In the genomic region with DNA sequence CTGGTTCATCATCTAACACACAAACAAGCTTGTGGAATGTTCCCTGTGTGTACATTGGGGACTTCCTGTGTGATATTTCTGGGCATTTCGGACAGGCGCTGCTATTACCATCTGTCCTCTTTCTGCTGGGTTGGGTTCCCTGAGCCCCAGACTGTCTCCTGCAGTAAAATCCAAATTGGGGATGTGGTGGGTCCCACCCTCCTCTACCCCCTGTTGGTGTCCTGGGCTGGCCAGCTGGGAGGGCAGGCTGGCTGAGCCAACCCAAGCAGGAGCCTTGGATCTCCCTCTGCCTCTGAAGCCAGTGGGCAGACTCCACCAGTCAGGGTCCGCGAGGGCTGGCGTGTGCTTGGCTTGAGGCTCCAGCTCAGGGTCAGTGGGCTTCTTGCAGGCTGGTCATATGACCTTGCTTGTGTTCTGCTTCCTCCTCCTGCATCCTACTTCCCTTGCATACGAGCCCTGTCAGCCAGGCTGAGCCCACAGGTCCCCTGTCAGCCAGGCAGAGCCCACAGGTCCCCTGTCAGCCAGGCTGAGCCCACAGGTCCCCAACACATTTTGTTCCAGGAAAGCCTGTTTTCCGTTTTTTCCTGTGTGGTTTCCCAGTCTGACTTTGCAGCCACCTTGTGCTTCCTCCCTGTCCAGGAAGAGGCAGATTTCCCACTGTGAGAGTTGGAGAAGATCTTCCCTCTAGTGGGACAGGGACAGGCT, we compare ENCODE assay signal across 8 mouse cellular contexts. TPM values are rescaled to one million over a fixed set of nuclear protein-coding genes. Genes with fewer than 3 reads are reported as not detected.
DNase-seq lines count a peak whose midpoint lies in the region; ATAC-seq lines count a peak whose summit lies in the region.

No protein-coding gene starts in this region.

- no peaks in the 10 kb centered on the region for H3K27me3 ChIP-seq in kidney, embryonic 14.5 days (ENCODE audit: control insufficient read depth, insufficient read depth, low read length)
- no peaks in the 10 kb centered on the region for H3K27me3 ChIP-seq in hindbrain, embryonic 12.5 days

- WGBS in kidney, embryonic 14.5 days: 40% methylated on average over 7 of the region's 7 CpGs
- WGBS in hindbrain, embryonic 12.5 days: 65% methylated on average over 7 of the region's 7 CpGs

- no peaks in the 10 kb centered on the region for H3K9me3 ChIP-seq in kidney, embryonic 14.5 days (ENCODE audit: control insufficient read depth, low read length)
- H3K9me3 ChIP-seq in hindbrain, embryonic 12.5 days (replicated peaks): no peaks in the 10 kb centered on the region

- no peak overlapping the region for H3K4me3 ChIP-seq in kidney, embryonic 14.5 days (ENCODE audit: low read length)
- H3K4me3 ChIP-seq in hindbrain, embryonic 12.5 days: no peak overlapping the region

- peak overlapping the region; percentile 31; the same call in 1 of the 2 replicates for H3K9ac ChIP-seq in kidney, embryonic 14.5 days (ENCODE audit: low read depth, low read length)
- H3K9ac ChIP-seq in hindbrain, embryonic 12.5 days: 0 out of 2 replicates have a peak overlapping the region, but pooled peaks have one; percentile 24

- no peak for DNase-seq in kidney, adult 11 months
- DNase-seq in cerebellum, postnatal 25 days: peak; percentile 60 to 76
- DNase-seq in ovary, postnatal 14 days (ENCODE audit: low spot score): no peak
- DNase-seq in embryo, embryonic 10.5 days (ENCODE audit: low spot score): no peak
- DNase-seq in B cell, adult 2 months: no peak

- peak overlapping the region; percentile 82 for H3K27ac ChIP-seq in kidney, embryonic 14.5 days (ENCODE audit: low read depth, low read length)
- H3K27ac ChIP-seq in hindbrain, embryonic 12.5 days: peak overlapping the region; percentile 40

- no peak for ATAC-seq in kidney, embryonic 14.5 days (ENCODE audit: low FRiP score, low TSS enrichment)
- no peak for ATAC-seq in hindbrain, embryonic 12.5 days (ENCODE audit: low FRiP score)
- peak; percentile 67 for ATAC-seq in megakaryocyte, adult 5-6 weeks (ENCODE audit: poor library complexity, severe bottlenecking)

- peaks cover 76% of the 10 kb centered on the region for H3K4me1 ChIP-seq in kidney, embryonic 14.5 days (ENCODE audit: control insufficient read depth, insufficient read depth, low read length)
- peaks cover 45% of the 10 kb centered on the region for H3K4me1 ChIP-seq in hindbrain, embryonic 12.5 days

- H3K36me3 ChIP-seq in kidney, embryonic 14.5 days (ENCODE audit: control insufficient read depth, insufficient read depth, low read length): no peaks in the 10 kb centered on the region
- no peaks in the 10 kb centered on the region for H3K36me3 ChIP-seq in hindbrain, embryonic 12.5 days

- H3K4me2 ChIP-seq in kidney, embryonic 14.5 days (replicated peaks; ENCODE audit: low read depth, low read length): no peak overlapping the region; the same call in 1 of the 2 replicates
- H3K4me2 ChIP-seq in hindbrain, embryonic 12.5 days (replicated peaks): no peak overlapping the region

RNA-seq across cellular contexts. Expression of a gene that starts 23.4 kb away (rescaled TPM):
- polyA plus RNA-seq in kidney, embryonic 14.5 days (2014; fragmentation: Nextera tagmentation; extraction: Ambion mirVana): 21.9 and 22.4 TPM in 2 replicates
- polyA plus RNA-seq in hindbrain, embryonic 12.5 days (2016; fragmentation: Nextera tagmentation; extraction: Ambion mirVana): 34.0 and 39.2 TPM in 2 replicates
- 81.3 and 93.8 TPM in 2 replicates for total RNA-seq in megakaryocyte, adult 5-6 weeks (2015)
- 151 and 199 TPM in 2 replicates for total RNA-seq in megakaryocyte, adult 5-6 weeks (2017)

RNA-seq across cellular contexts. Expression of a gene that starts 29.4 kb away (rescaled TPM):
- polyA plus RNA-seq in kidney, embryonic 14.5 days (2014; fragmentation: Nextera tagmentation; extraction: Ambion mirVana): 1,879 and 2,111 TPM in 2 replicates
- 819 and 900 TPM in 2 replicates for polyA plus RNA-seq in hindbrain, embryonic 12.5 days (2016; fragmentation: Nextera tagmentation; extraction: Ambion mirVana)
- 1,875 and 2,228 TPM in 2 replicates for total RNA-seq in megakaryocyte, adult 5-6 weeks (2015)
- 1,202 and 1,250 TPM in 2 replicates for total RNA-seq in megakaryocyte, adult 5-6 weeks (2017)

RNA-seq across cellular contexts. Expression of a gene that starts 35.2 kb away (rescaled TPM):
- polyA plus RNA-seq in kidney, embryonic 14.5 days (2014; fragmentation: Nextera tagmentation; extraction: Ambion mirVana): 44.3 and 56.0 TPM in 2 replicates
- 57.6 and 62.5 TPM in 2 replicates for polyA plus RNA-seq in hindbrain, embryonic 12.5 days (2016; fragmentation: Nextera tagmentation; extraction: Ambion mirVana)
- total RNA-seq in megakaryocyte, adult 5-6 weeks (2015): 9.0 and 9.2 TPM in 2 replicates
- total RNA-seq in megakaryocyte, adult 5-6 weeks (2017): 13.2 and 13.4 TPM in 2 replicates

RNA-seq across cellular contexts. Expression of a gene that starts 45.4 kb away (rescaled TPM):
- 16.4 and 20.9 TPM in 2 replicates for polyA plus RNA-seq in kidney, embryonic 14.5 days (2014; fragmentation: Nextera tagmentation; extraction: Ambion mirVana)
- polyA plus RNA-seq in hindbrain, embryonic 12.5 days (2016; fragmentation: Nextera tagmentation; extraction: Ambion mirVana): 23.1 and 24.7 TPM in 2 replicates
- 3.6 and 5.4 TPM in 2 replicates for total RNA-seq in megakaryocyte, adult 5-6 weeks (2015)
- total RNA-seq in megakaryocyte, adult 5-6 weeks (2017): 2.0 and 3.3 TPM in 2 replicates

Comparison
In these comparisons a context has a peak if more than half of its experiments do, and no peak if none do; other contexts are left out.
1. DNase-seq: peak in cerebellum, postnatal 25 days (2 of 2); none in kidney, adult 11 months (single experiment), ovary, postnatal 14 days (single experiment), embryo, embryonic 10.5 days (single experiment) and B cell, adult 2 months (0 of 2).